Mouse (Mus musculus): ENCODE results near the gene Kcnma1. TPM values are rescaled to one million over a fixed set of nuclear protein-coding genes. Genes with fewer than 3 reads are reported as not detected.

Gene Kcnma1
- polyA plus RNA-seq, 1 experiment = 3.5 TPM

GRCm38 (mm10) chr14:23879331-23879730 is 135.0 kb downstream of the Kcnma1 start:
- TF ChIP-seq CTCF (IDR thresholded peaks at IDR 0.05; ENCODE audit: extremely low read depth, insufficient read length, insufficient replicate concordance, low read depth, low read length) = no peak
- TF ChIP-seq POLR2A (IDR thresholded peaks at IDR 0.05; ENCODE audit: low read depth, low read length) = no peak
- H3K4me3 ChIP-seq (ENCODE audit: low read depth, low read length) = no peak overlapping the region
- H3K36me3 ChIP-seq (ENCODE audit: control insufficient read depth, insufficient read depth, low read length) = no peaks in the 10 kb centered on the region
- H3K27ac ChIP-seq (ENCODE audit: insufficient read depth, low read depth, low read length) = no peak overlapping the region
- no peaks in the 10 kb centered on the region for H3K27me3 ChIP-seq (ENCODE audit: control insufficient read depth, insufficient read depth, low read length)
- WGBS = 51% methylated on average over 3 of the region's 3 CpGs
- no peaks in the 10 kb centered on the region for H3K4me1 ChIP-seq (ENCODE audit: control insufficient read depth, insufficient read depth, insufficient read length, low read length)

DNA sequence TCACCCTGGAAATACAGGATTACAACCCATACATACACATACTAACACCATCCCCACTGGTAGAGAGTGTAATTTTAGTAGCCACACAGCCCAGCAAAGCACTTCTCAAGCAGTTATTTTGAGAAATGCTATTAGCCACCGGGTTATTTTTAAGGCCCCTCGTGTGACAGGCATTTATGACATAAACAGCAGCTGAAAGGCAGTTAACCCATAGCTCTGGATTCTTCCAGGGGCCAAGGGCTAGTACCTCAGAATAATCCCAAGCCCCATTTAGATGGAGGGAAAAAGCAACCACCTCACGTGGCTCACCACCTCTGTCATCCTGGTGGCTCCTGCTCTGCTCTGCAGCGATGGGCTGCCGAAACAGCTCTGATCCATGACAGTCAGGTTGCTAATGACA is 136.7 kb downstream of the Kcnma1 start:
- Histone ChIP-seq H3K4me3 (ENCODE audit: low read depth, low read length) (no peak overlapping the region), H3K4me1 (ENCODE audit: control insufficient read depth, insufficient read depth, insufficient read length, low read length) (no peaks in the 10 kb centered on the region), H3K27me3 (ENCODE audit: control insufficient read depth, insufficient read depth, low read length) (no peaks in the 10 kb centered on the region), H3K36me3 (ENCODE audit: control insufficient read depth, insufficient read depth, low read length) (no peaks in the 10 kb centered on the region), H3K27ac (ENCODE audit: insufficient read depth, low read depth, low read length) (no peak overlapping the region)
- TF ChIP-seq POLR2A (IDR thresholded peaks at IDR 0.05; ENCODE audit: low read depth, low read length) = no peak
- WGBS = 76% methylated on average over 5 of the region's 5 CpGs

GRCm38 (mm10) chr14:23874545-23874944 is 139.7 kb downstream of the Kcnma1 start:
- H3K27me3 ChIP-seq (ENCODE audit: control insufficient read depth, insufficient read depth, low read length) = no peaks in the 10 kb centered on the region
- 80% methylated on average over 2 of the region's 2 CpGs for WGBS
- H3K4me3 ChIP-seq (ENCODE audit: low read depth, low read length) = no peak overlapping the region
- no peaks in the 10 kb centered on the region for H3K36me3 ChIP-seq (ENCODE audit: control insufficient read depth, insufficient read depth, low read length)
- no peaks in the 10 kb centered on the region for H3K4me1 ChIP-seq (ENCODE audit: control insufficient read depth, insufficient read depth, insufficient read length, low read length)
- no peak overlapping the region for H3K27ac ChIP-seq (ENCODE audit: insufficient read depth, low read depth, low read length)
- TF ChIP-seq CTCF (IDR thresholded peaks at IDR 0.05; ENCODE audit: extremely low read depth, insufficient read length, insufficient replicate concordance, low read depth, low read length) (no peak), POLR2A (IDR thresholded peaks at IDR 0.05; ENCODE audit: low read depth, low read length) (no peak)

DNA sequence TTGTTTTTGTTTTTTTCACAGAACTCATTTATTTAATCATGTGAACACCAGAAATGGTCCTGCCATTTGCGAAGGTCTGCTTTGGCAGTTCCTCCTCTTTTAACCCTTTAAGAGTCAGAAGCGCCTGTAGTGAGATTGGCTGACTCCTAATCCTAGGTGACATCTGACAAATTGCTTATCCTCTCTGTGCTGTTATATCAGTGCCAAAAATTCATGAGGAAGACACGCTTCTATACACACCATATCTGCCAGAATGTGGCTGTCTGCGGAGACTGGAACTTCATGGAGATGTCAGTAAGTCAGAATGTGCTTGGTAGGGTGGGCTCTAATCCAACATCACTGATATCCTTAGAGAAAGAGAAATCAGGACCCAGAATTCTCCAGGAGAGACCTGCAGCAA is 157.3 kb downstream of the Kcnma1 start:
- no peaks in the 10 kb centered on the region for H3K27me3 ChIP-seq (ENCODE audit: control insufficient read depth, insufficient read depth, low read length)
- H3K27ac ChIP-seq (ENCODE audit: insufficient read depth, low read depth, low read length) = no peak overlapping the region
- TF ChIP-seq CTCF (IDR thresholded peaks at IDR 0.05; ENCODE audit: extremely low read depth, insufficient read length, insufficient replicate concordance, low read depth, low read length) = no peak
- no peak for TF ChIP-seq POLR2A (IDR thresholded peaks at IDR 0.05; ENCODE audit: low read depth, low read length)
- no peak overlapping the region for H3K4me3 ChIP-seq (ENCODE audit: low read depth, low read length)
- no peaks in the 10 kb centered on the region for H3K4me1 ChIP-seq (ENCODE audit: control insufficient read depth, insufficient read depth, insufficient read length, low read length)
- WGBS = 79% methylated on average over 4 of the region's 4 CpGs
- H3K36me3 ChIP-seq (ENCODE audit: control insufficient read depth, insufficient read depth, low read length) = no peaks in the 10 kb centered on the region

- Histone ChIP-seq H3K4me3 (ENCODE audit: low read depth, low read length) (no peak overlapping the region), H3K27me3 (ENCODE audit: control insufficient read depth, insufficient read depth, low read length) (no peaks in the 10 kb centered on the region), H3K4me1 (ENCODE audit: control insufficient read depth, insufficient read depth, insufficient read length, low read length) (no peaks in the 10 kb centered on the region), H3K27ac (ENCODE audit: insufficient read depth, low read depth, low read length) (no peak overlapping the region), H3K36me3 (ENCODE audit: control insufficient read depth, insufficient read depth, low read length) (no peaks in the 10 kb centered on the region)
- 72% methylated on average over 2 of the region's 2 CpGs for WGBS
- TF ChIP-seq POLR2A (IDR thresholded peaks at IDR 0.05; ENCODE audit: low read depth, low read length) (no peak), CTCF (IDR thresholded peaks at IDR 0.05; ENCODE audit: extremely low read depth, insufficient read length, insufficient replicate concordance, low read depth, low read length) (no peak)
These were observed 159.3 kb downstream of the Kcnma1 start for GRCm38 (mm10) chr14:23854946-23855345.

DNA sequence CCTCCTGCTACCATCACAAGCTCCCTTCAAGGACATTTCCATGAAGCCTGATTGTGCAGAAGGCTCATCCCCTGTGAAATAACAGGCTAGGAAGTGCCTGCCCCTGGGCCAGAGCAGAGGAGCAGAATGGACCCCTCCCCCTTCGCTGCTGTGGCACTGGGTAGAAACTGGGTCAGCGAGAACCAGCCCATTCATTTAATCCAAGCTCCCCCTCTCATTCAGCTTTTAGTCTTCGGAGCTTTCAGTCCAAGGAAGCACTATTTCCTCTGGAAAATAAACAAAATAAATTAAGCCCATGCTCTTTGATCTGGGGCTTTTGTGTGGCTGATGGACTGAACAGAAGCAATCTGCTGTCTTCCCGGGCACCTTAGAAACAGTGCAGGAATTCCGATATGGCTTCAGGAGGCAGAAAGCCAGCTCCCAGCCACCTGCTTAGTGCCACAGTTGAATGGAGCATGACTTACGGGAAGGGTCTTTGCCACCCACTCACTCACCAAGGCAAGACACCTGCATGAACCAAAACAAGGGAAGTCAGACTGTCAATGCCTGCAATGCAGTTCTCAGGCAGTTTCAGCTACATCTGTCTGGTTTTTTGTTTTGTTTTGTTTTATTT is 165.7 kb downstream of the Kcnma1 start:
- Histone ChIP-seq H3K4me1 (ENCODE audit: control insufficient read depth, insufficient read depth, insufficient read length, low read length) (no peaks in the 10 kb centered on the region), H3K4me3 (ENCODE audit: low read depth, low read length) (no peak overlapping the region), H3K36me3 (ENCODE audit: control insufficient read depth, insufficient read depth, low read length) (no peaks in the 10 kb centered on the region), H3K27me3 (ENCODE audit: control insufficient read depth, insufficient read depth, low read length) (no peaks in the 10 kb centered on the region), H3K27ac (ENCODE audit: insufficient read depth, low read depth, low read length) (no peak overlapping the region)
- 58% methylated on average over 6 of the region's 6 CpGs for WGBS
- TF ChIP-seq CTCF (IDR thresholded peaks at IDR 0.05; ENCODE audit: extremely low read depth, insufficient read length, insufficient replicate concordance, low read depth, low read length) = no peak
- no peak for TF ChIP-seq POLR2A (IDR thresholded peaks at IDR 0.05; ENCODE audit: low read depth, low read length)

- H3K27me3 ChIP-seq (ENCODE audit: control insufficient read depth, insufficient read depth, low read length) = no peaks in the 10 kb centered on the region
- no peak overlapping the region for H3K27ac ChIP-seq (ENCODE audit: insufficient read depth, low read depth, low read length)
- no peaks in the 10 kb centered on the region for H3K4me1 ChIP-seq (ENCODE audit: control insufficient read depth, insufficient read depth, insufficient read length, low read length)
- no peak overlapping the region for H3K4me3 ChIP-seq (ENCODE audit: low read depth, low read length)
- 85% methylated on average over 4 of the region's 4 CpGs for WGBS
- H3K36me3 ChIP-seq (ENCODE audit: control insufficient read depth, insufficient read depth, low read length) = no peaks in the 10 kb centered on the region
- no peak for TF ChIP-seq CTCF (IDR thresholded peaks at IDR 0.05; ENCODE audit: extremely low read depth, insufficient read length, insufficient replicate concordance, low read depth, low read length)
- no peak for TF ChIP-seq POLR2A (IDR thresholded peaks at IDR 0.05; ENCODE audit: low read depth, low read length)
These were observed 167.6 kb downstream of the Kcnma1 start for GRCm38 (mm10) chr14:23846706-23847105.
